Mouse (Mus musculus): Measurements from ENCODE around the gene Wbp2nl.

DNA sequence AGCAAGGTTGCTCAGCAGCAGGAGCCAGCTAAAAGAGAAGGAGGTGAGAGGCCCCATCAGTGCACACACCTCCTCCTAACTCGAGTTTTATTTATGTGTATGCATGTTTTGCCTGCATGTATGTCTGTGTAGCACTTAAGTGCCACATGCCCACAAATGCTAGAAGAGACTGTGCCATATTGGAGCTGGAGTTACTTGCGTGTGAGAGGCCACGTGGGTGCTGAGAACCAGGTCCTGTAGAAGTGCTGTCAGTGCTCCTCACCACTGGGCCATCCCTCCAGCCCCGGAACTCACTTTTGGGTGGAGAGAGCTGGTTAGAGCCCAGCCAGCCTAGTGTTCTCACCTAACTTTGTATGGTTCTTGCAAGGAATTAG is 48.5 kb downstream of the Wbp2nl start:
- no peak for TF ChIP-seq CTCF (IDR thresholded peaks at IDR 0.05; ENCODE audit: low read depth, low read length)
- TF ChIP-seq POLR2A (IDR thresholded peaks at IDR 0.05; ENCODE audit: borderline replicate concordance, low read depth, low read length), result no peak
